Mouse (Mus musculus): ENCODE measurements around the gene Aldh18a1. TPM values are rescaled to one million over a fixed set of nuclear protein-coding genes. Genes with fewer than 3 reads are reported as not detected.
A peak's percentile ranks its signal among the peaks of the same experiment; 100 is the strongest.
"Not testable (repeated sequence)": the region's sequence is repeated elsewhere in the genome, so short reads cannot be mapped to it uniquely, and the experiment has no call there.

Gene Aldh18a1
- 8.3 and 10.5 TPM in 2 replicates for total RNA-seq (2015)
- total RNA-seq (2017), result 6.5 and 7.6 TPM in 2 replicates

- ATAC-seq (ENCODE audit: poor library complexity, severe bottlenecking), result peak; percentile 94
Observed at GRCm38 (mm10) chr19:40588293-40588654, at the start of gene Aldh18a1. Gene Aldh18a1 (minus strand): TSS chr19:40588463.

- ATAC-seq (ENCODE audit: poor library complexity, severe bottlenecking), result peak; percentile 82
Observed at GRCm38 (mm10) chr19:40637601-40638000, 49.3 kb upstream of the Aldh18a1 start.

DNA sequence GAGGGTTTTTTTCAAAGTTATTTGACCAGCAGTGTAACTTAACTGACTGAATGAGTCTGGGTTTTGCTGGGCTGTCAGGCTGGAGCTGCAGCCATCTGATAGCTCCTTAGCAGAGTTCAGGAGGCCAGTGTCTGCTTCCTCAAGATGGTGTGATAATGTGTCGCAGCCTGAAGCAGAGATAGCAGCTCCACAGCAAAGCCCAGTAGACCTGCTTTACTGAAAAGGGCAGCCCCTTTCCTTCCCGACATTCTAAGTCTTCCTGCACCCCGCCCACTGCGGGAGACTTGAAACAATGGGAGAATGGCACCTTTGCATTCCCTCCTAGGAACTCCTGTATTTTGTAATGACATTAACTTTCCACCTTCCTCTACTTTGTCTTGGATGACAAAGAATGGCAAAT is 48.8 kb upstream of the Aldh18a1 start:
- no peak for ATAC-seq (ENCODE audit: poor library complexity, severe bottlenecking)

GRCm38 (mm10) chr19:40633144-40633543 is 44.9 kb upstream of the Aldh18a1 start:
- ATAC-seq (ENCODE audit: poor library complexity, severe bottlenecking), result no peak

- ATAC-seq (ENCODE audit: poor library complexity, severe bottlenecking), result no peak
Observed at GRCm38 (mm10) chr19:40632668-40633067, 44.4 kb upstream of the Aldh18a1 start.

DNA sequence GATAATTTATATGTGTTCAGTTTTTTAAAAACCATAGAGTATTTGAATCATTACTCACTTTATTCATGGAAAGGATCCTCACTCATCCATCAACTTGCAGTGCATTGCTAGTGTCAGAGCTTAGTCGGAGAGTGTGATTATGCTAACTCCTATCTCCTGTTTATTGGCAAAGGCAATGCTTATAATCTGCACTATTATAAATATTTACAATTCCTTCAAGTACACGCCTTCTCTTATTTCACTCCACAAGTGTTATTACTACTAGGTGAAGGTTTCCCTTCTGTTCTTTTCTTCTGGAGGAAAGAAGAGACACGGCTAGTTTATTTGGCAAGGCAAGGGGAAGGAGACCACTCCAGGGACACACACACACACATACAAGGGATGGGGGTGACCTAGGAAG is 43.9 kb upstream of the Aldh18a1 start:
- no peak for ATAC-seq (ENCODE audit: poor library complexity, severe bottlenecking)

GRCm38 (mm10) chr19:40630606-40631005 is 42.3 kb upstream of the Aldh18a1 start:
- ATAC-seq (ENCODE audit: poor library complexity, severe bottlenecking), result peak; percentile 87

GRCm38 (mm10) chr19:40630096-40630495 is 41.8 kb upstream of the Aldh18a1 start:
- ATAC-seq (ENCODE audit: poor library complexity, severe bottlenecking), result peak; percentile 58

- ATAC-seq (ENCODE audit: poor library complexity, severe bottlenecking), result peak; percentile 42; the same call in 1 of the 2 replicates
Observed at GRCm38 (mm10) chr19:40628950-40629349, 40.7 kb upstream of the Aldh18a1 start.

GRCm38 (mm10) chr19:40625935-40626334 is 37.7 kb upstream of the Aldh18a1 start:
- no peak for ATAC-seq (ENCODE audit: poor library complexity, severe bottlenecking)

- ATAC-seq (ENCODE audit: poor library complexity, severe bottlenecking), result peak; percentile 71
Observed at GRCm38 (mm10) chr19:40621616-40622015, 33.4 kb upstream of the Aldh18a1 start.

GRCm38 (mm10) chr19:40616021-40616420 is 27.8 kb upstream of the Aldh18a1 start:
- no peak for ATAC-seq (ENCODE audit: poor library complexity, severe bottlenecking)

DNA sequence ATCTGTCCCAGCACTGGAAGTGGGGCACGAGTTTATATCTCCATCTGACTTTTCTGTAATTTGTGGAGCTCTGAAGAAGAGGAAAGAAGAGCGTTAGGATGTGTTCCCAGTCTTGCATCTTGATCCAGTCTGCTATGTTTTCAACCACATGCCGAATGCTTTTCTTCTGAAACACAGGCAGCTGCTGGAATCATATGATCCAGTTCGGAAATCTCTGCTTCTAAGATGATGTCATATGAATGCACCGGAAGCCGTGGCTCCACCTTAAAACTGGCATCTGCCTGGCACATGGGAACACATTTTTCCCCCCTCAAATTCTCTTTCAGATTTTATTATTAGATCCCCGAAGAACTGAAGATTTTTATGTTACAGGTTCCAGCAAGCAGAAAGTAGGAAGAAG is 26.5 kb upstream of the Aldh18a1 start:
- ATAC-seq (ENCODE audit: poor library complexity, severe bottlenecking), result no peak

- ATAC-seq (ENCODE audit: poor library complexity, severe bottlenecking), result peak; percentile 100
Observed at GRCm38 (mm10) chr19:40611830-40612506, 23.7 kb upstream of the Aldh18a1 start, which contains the start of the genes Tctn3 and Entpd1. Gene Tctn3 (minus strand): TSS chr19:40612233. Gene Entpd1 (plus strand): TSS chr19:40612366.

GRCm38 (mm10) chr19:40607676-40608075 is 19.4 kb upstream of the Aldh18a1 start:
- no peak for ATAC-seq (ENCODE audit: poor library complexity, severe bottlenecking)

DNA sequence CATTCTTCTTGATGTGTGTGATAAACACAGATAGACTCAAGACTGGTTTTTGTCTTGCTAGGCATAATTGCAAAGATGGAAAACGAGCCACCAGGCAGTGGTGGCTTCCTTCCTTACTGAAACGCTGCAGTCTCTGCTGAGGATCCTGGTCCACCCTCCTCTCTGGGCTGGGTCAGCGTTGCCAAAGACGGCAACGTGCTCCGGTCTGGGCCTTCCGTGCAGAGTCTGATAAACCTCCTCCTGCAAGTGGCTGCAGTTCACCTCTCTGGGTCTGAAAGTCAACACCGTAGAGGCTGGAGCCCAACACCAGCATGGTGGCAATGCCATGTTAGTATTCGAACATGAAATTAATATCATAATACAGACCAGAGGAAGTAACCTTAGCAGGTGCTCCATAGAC is 16.9 kb upstream of the Aldh18a1 start:
- ATAC-seq (ENCODE audit: poor library complexity, severe bottlenecking), result no peak

DNA sequence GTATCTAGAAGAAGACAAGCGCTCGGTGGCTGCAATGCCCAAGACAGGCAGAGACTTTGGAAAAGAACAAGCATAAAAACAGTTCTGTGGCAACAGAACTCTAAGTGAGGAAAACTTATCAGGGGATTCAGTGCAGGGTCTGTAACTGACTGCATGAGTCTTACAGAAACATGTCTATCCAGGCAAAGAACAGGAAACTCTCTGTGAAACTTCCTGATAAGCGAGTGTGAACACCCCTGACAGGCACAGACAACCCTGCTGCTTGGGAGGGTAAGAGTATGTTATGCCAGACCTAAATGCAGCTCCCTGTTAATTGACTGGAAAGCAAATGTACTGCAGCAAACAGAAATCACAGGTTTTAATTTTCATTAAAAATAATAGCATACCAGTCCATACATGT is 13.6 kb upstream of the Aldh18a1 start:
- ATAC-seq (ENCODE audit: poor library complexity, severe bottlenecking), result no peak

- not testable (repeated sequence) for ATAC-seq (ENCODE audit: poor library complexity, severe bottlenecking)
Observed at GRCm38 (mm10) chr19:40600846-40601245, 12.6 kb upstream of the Aldh18a1 start.

- no peak for ATAC-seq (ENCODE audit: poor library complexity, severe bottlenecking)
Observed at GRCm38 (mm10) chr19:40595831-40596230, 7.6 kb upstream of the Aldh18a1 start.

DNA sequence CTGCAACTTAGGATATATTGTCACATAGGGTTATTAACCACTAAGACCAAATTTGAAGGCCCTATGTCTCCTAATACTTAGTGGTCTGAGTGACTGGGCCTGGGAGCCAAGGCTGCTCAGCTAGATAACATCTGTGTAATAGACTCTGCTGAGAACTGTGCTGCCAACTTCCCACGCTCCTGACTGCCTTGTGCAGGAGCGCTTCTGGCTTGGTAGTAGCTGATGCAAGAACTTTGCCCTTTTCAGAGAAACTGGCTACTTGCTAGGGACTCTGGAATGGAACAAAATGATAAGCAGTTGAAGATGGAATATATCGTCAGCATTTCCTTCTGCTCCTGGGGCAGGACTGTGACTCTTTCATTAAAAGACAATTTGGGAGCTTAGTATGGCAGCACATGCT is 7.0 kb upstream of the Aldh18a1 start:
- ATAC-seq (ENCODE audit: poor library complexity, severe bottlenecking), result no peak

DNA sequence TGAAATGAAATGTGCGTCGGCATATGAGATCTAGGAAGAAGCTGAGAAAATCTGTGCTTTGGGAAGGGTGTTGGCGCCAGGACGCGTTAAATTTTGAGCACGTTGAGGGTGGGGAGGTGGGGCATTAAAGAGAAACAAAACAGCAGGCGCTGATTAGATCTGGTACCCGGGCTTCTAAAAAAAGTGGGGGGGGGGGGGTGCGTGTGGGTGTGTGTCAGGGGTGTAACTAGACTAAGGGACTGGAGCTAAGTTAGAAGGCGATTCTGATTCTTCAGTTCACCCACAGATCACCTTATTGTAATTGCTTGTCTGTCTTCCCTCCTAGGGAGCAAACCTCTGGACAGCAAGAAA is 1.2 kb upstream of the Aldh18a1 start:
- ATAC-seq (ENCODE audit: poor library complexity, severe bottlenecking), result peak; percentile 9

GRCm38 (mm10) chr19:40588847-40589529 is 725 bp upstream of the Aldh18a1 start:
- ATAC-seq (ENCODE audit: poor library complexity, severe bottlenecking), result peak; percentile 82
